Mouse (Mus musculus): ENCODE results near the gene Acer3. TPM values are rescaled to one million over a fixed set of nuclear protein-coding genes. Genes with fewer than 3 reads are reported as not detected.

The Acer3 gene
- 17.9 and 18.9 TPM in 2 replicates for polyA plus RNA-seq (2014; fragmentation: Nextera tagmentation; extraction: Ambion mirVana)

DNA sequence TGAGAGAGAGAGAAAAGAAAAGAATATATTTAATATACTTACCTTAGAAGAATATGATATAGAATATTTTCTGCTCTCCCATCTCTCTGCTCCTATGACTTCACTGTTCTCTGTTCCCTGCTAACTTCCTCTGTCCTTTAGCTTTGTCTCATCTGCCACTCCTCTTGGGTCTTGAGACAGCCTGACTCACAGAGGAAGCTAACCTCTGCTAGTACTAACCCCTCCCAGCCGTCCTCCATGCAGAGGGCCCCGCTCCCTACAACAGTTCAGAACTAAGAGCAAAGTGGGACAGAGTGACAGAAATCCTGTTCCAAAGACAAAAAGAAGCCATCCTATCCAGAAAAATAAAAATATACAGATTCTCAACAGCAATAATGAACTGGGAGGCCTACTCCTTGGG lies at the start of gene Acer3:
TSS of gene Acer3 (minus strand) at position 126 of the 400 bp plus-strand sequence.
- Histone ChIP-seq H3K9me3 (ENCODE audit: control insufficient read depth, low read length) (no peaks in the 10 kb centered on the region), H3K9ac (replicated peaks; ENCODE audit: low read length) (no peak within 1 kb of the TSS), H3K27me3 (ENCODE audit: control insufficient read depth, insufficient read depth, low read length) (no peaks in the 10 kb centered on the region), H3K4me3 (replicated peaks; ENCODE audit: low read depth, low read length) (no peak within 1 kb of the TSS), H3K27ac (replicated peaks; ENCODE audit: low read depth, low read length) (no peak within 1 kb of the TSS), H3K36me3 (ENCODE audit: control insufficient read depth, insufficient read depth, low read length) (no peaks in the 10 kb centered on the region), H3K4me2 (ENCODE audit: low read length) (no peak within 1 kb of the TSS), H3K4me1 (ENCODE audit: control insufficient read depth, insufficient read depth, low read length) (peaks cover 7% of the 10 kb centered on the region; the same call in 1 of the 2 replicates)
- WGBS: 91% methylated on average over 2 of the region's 2 CpGs
- ATAC-seq (ENCODE audit: low FRiP score, low TSS enrichment): no peak
- DNase-seq: no peak

DNA sequence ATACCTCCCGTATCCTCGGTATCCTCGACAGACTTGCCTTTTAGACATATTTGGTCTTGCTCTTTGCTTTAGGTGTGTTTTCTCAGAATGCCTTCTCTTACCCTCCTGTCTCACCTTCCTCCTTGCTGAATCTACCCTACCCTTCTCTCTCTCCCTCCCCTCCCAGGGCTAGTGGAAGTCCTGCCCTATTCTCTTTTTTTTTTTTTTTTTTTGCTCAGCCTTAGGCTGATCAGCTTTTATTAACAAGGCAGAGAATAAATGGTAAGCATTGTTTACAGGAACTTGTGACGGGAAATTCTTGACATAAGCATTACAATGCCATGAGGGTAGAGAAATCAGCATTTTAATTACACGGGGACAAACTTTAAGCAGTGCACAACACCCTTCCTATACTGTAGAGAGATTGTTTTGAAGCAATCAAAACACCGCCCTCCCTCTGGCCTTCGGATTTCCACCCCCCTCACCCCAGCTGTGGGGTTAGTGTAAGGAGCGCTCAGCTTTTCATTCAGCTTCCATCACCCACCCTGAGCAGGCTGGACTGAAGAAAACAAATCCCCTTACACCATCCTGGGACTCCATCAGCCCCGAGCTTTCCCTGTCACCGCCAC lies 48.9 kb upstream of the Acer3 start:
- Histone ChIP-seq H3K4me2 (ENCODE audit: low read length) (no peak overlapping the region), H3K9ac (replicated peaks; ENCODE audit: low read length) (no peak overlapping the region), H3K4me1 (ENCODE audit: control insufficient read depth, insufficient read depth, low read length) (0 out of 2 replicates have a peak, but pooled peaks cover 3% of the 10 kb centered on the region), H3K4me3 (replicated peaks; ENCODE audit: low read depth, low read length) (no peak overlapping the region), H3K27ac (replicated peaks; ENCODE audit: low read depth, low read length) (no peak overlapping the region), H3K9me3 (ENCODE audit: control insufficient read depth, low read length) (no peaks in the 10 kb centered on the region), H3K27me3 (ENCODE audit: control insufficient read depth, insufficient read depth, low read length) (no peaks in the 10 kb centered on the region), H3K36me3 (ENCODE audit: control insufficient read depth, insufficient read depth, low read length) (no peaks in the 10 kb centered on the region)
- 43% methylated on average over 10 of the region's 10 CpGs for WGBS
- ATAC-seq (ENCODE audit: low FRiP score, low TSS enrichment): no peak
- DNase-seq: no peak

DNA sequence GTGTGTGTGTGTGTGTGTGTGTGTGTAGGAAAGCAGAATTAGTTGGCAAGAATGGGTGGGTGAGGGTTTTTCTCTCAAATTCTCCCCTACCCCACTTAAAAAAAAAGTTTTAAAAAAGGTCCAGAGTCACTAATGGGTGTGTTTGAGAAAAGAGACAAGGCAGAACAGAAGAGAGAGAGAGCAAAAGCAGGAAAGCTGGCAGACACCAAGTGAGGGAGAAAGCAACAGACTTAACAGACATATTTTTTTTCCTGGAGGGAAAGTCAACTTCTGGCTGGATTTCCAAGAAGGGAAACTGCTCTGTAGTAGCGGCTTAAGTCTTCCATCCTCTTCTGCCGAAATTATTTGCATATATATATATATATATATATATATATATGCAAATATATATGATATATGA lies 40.7 kb upstream of the Acer3 start:
- Histone ChIP-seq H3K4me1 (ENCODE audit: control insufficient read depth, insufficient read depth, low read length) (peaks cover 20% of the 10 kb centered on the region), H3K27ac (replicated peaks; ENCODE audit: low read depth, low read length) (no peak overlapping the region), H3K27me3 (ENCODE audit: control insufficient read depth, insufficient read depth, low read length) (no peaks in the 10 kb centered on the region), H3K4me2 (ENCODE audit: low read length) (peak overlapping the region; percentile 96), H3K9ac (replicated peaks; ENCODE audit: low read length) (peak overlapping the region; percentile 75; the same call in 1 of the 2 replicates), H3K36me3 (ENCODE audit: control insufficient read depth, insufficient read depth, low read length) (no peaks in the 10 kb centered on the region), H3K9me3 (ENCODE audit: control insufficient read depth, low read length) (no peaks in the 10 kb centered on the region), H3K4me3 (replicated peaks; ENCODE audit: low read depth, low read length) (peak overlapping the region; percentile 80)
- no peak for DNase-seq
- ATAC-seq (ENCODE audit: low FRiP score, low TSS enrichment): no peak
- WGBS: 36% methylated on average over 2 of the region's 2 CpGs

DNA sequence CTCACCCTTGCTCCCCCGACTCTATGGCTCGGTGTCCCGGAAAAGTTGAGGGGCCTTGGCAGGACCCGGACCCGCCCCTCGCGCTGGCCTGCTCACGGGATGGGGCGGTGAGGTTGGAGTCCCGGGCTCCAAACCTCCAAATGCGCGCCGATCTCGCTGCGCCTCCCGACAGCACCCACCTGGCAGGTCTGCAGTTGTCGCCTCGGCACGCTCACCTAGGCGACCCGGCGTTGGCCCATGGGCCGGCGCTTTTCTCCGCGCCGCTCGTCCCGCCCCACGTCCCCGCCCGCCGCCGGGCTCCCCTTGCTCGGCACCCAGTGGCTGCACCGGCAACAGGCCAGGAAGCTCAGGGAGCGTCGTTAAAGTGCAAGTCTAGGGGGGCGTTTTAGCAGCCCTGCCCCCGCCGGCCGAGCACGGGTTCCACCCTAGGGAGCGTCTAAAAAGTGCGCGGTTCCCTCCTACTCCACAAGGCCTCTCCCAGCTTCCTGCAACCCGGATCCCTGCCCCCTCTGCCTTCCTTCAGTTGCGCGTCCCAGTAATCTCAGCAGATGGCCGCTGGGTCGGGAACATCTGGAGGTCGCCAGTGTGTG lies 40.1 kb upstream of the Acer3 start, which contains the start of gene Tsku:
TSS of gene Tsku (minus strand) at position 266 of the 590 bp plus-strand sequence.
- H3K27me3 ChIP-seq (ENCODE audit: control insufficient read depth, insufficient read depth, low read length): no peaks in the 10 kb centered on the region
- H3K9me3 ChIP-seq (ENCODE audit: control insufficient read depth, low read length): no peaks in the 10 kb centered on the region
- peak within 1 kb of the TSS; percentile 80 for H3K4me3 ChIP-seq (replicated peaks; ENCODE audit: low read depth, low read length)
- H3K36me3 ChIP-seq (ENCODE audit: control insufficient read depth, insufficient read depth, low read length): no peaks in the 10 kb centered on the region
- peak within 1 kb of the TSS; percentile 75 for H3K9ac ChIP-seq (replicated peaks; ENCODE audit: low read length)
- H3K4me2 ChIP-seq (ENCODE audit: low read length): peak within 1 kb of the TSS; percentile 96
- WGBS: under 1% methylated on average over 52 of the region's 52 CpGs
- DNase-seq: peak; percentile 97
- H3K4me1 ChIP-seq (ENCODE audit: control insufficient read depth, insufficient read depth, low read length): peaks cover 25% of the 10 kb centered on the region
- peak; percentile 92 for ATAC-seq (ENCODE audit: low FRiP score, low TSS enrichment)
- H3K27ac ChIP-seq (replicated peaks; ENCODE audit: low read depth, low read length): peak within 1 kb of the TSS; percentile 74

DNA sequence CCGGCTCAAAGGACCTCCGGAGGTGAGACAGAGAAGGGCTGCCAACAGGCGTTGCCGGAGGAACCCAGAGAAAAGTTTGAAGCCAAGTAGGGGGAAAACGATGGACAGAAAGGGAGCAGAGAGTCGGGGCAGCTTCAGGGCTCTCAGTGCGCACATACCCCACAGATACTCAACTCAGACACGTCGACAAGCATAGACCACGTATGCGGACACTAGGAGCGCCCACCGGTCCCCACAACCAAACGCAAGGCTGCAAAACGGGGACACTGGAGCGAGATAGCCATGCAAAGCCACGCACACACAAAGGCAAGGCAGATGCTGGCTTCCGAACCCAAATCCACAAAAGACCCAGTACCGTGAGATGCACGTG lies 39.6 kb upstream of the Acer3 start:
- Histone ChIP-seq H3K4me3 (replicated peaks; ENCODE audit: low read depth, low read length) (peak overlapping the region; percentile 80), H3K9ac (replicated peaks; ENCODE audit: low read length) (peak overlapping the region; percentile 75), H3K36me3 (ENCODE audit: control insufficient read depth, insufficient read depth, low read length) (no peaks in the 10 kb centered on the region), H3K4me1 (ENCODE audit: control insufficient read depth, insufficient read depth, low read length) (peaks cover 28% of the 10 kb centered on the region), H3K4me2 (ENCODE audit: low read length) (peak overlapping the region; percentile 96), H3K27me3 (ENCODE audit: control insufficient read depth, insufficient read depth, low read length) (no peaks in the 10 kb centered on the region), H3K27ac (replicated peaks; ENCODE audit: low read depth, low read length) (peak overlapping the region; percentile 74), H3K9me3 (ENCODE audit: control insufficient read depth, low read length) (no peaks in the 10 kb centered on the region)
- under 1% methylated on average over 20 of the region's 20 CpGs for WGBS
- peak; percentile 12 for ATAC-seq (ENCODE audit: low FRiP score, low TSS enrichment)
- DNase-seq: no peak

DNA sequence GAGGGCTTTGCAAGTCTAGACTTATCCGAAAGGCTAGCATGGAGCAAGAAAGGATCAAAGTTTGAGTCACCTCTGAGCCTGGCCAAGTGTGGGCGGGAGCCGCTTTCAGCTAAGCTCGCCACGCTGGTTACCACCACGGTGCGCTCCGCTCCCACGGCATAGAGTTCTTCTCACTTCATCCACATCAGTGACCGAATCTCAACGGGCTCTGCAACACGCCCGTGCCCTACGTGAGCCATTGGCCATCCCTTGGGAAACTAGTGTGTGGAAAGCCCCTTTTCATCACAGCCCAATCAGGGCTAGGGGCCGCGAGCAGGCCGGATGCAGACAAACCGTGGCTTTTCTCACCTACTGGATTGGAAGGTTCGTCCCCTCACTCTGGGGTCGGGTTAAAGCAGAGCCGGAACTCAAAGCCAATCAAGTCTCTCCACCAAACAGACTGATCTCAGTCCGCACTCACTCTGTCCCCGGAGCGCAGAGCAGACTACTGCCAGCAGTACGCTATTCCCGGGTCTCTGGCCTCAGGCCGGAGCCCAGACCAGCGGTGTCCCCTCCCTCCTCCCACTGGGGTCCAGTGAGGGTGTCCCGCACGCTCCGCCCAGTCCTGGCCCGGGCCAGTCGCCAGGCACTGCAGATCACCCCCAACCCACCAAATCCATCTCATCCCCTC lies 39.1 kb upstream of the Acer3 start:
- Histone ChIP-seq H3K36me3 (ENCODE audit: control insufficient read depth, insufficient read depth, low read length) (no peaks in the 10 kb centered on the region), H3K27ac (replicated peaks; ENCODE audit: low read depth, low read length) (peak overlapping the region; percentile 74), H3K27me3 (ENCODE audit: control insufficient read depth, insufficient read depth, low read length) (no peaks in the 10 kb centered on the region), H3K4me1 (ENCODE audit: control insufficient read depth, insufficient read depth, low read length) (peaks cover 30% of the 10 kb centered on the region), H3K9ac (replicated peaks; ENCODE audit: low read length) (peak overlapping the region; percentile 75), H3K4me2 (ENCODE audit: low read length) (peak overlapping the region; percentile 96), H3K4me3 (replicated peaks; ENCODE audit: low read depth, low read length) (peak overlapping the region; percentile 80), H3K9me3 (ENCODE audit: control insufficient read depth, low read length) (no peaks in the 10 kb centered on the region)
- DNase-seq (peak; percentile 71), ATAC-seq (ENCODE audit: low FRiP score, low TSS enrichment) (peak; percentile 70)
- under 1% methylated on average over 33 of the region's 33 CpGs for WGBS

DNA sequence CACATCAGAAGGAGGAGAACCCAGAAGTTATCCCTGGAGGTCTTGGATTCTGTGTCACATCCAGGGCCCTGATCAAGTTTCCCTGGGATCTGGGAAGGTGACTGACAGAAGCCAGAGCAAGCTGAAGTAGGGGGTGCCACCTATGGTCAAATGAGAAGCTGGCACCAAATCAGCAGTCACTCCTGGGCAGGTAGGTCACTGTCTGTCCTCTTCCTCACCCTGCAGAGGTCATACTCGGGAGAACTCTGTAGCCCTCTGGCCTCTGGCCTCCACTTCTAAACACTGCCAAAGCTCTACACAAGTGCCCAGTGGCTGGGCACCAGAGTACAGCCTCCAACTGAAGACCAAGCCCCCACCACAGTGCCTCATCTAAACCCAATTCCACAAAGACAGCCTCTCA lies 37.0 kb upstream of the Acer3 start:
- no peak overlapping the region for H3K27ac ChIP-seq (replicated peaks; ENCODE audit: low read depth, low read length)

DNA sequence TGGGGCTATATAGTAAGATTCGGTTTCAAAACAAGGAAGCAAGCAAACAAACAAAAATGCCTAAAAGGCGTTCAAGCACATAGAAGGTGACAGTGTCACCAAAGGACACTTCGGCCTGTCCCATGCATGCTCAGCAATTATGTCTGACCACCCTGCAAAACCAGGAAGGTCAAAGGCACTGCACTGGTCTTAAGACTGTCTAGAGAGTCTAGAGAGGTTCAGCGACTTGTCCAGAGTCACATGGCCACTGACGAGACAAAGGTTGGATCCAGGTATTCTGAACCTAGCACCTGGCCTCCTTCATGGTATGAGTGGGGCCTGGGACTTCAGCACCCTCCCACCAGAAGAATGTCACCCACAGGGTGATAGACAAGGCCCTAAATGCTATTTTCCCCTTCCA lies 36.3 kb upstream of the Acer3 start:
- Histone ChIP-seq H3K9ac (replicated peaks; ENCODE audit: low read length) (no peak overlapping the region), H3K4me2 (ENCODE audit: low read length) (no peak overlapping the region), H3K27me3 (ENCODE audit: control insufficient read depth, insufficient read depth, low read length) (no peaks in the 10 kb centered on the region), H3K4me1 (ENCODE audit: control insufficient read depth, insufficient read depth, low read length) (peaks cover 41% of the 10 kb centered on the region), H3K4me3 (replicated peaks; ENCODE audit: low read depth, low read length) (no peak overlapping the region), H3K9me3 (ENCODE audit: control insufficient read depth, low read length) (no peaks in the 10 kb centered on the region), H3K36me3 (ENCODE audit: control insufficient read depth, insufficient read depth, low read length) (peaks cover 6% of the 10 kb centered on the region), H3K27ac (replicated peaks; ENCODE audit: low read depth, low read length) (no peak overlapping the region)
- 89% methylated on average over 5 of the region's 5 CpGs for WGBS
- no peak for ATAC-seq (ENCODE audit: low FRiP score, low TSS enrichment)
- DNase-seq: no peak

More for the DNA sequence above, 37.0 kb upstream of the Acer3 start:
- no peaks in the 10 kb centered on the region for H3K9me3 ChIP-seq (ENCODE audit: control insufficient read depth, low read length)
- no peak overlapping the region for H3K4me3 ChIP-seq (replicated peaks; ENCODE audit: low read depth, low read length)
- no peak overlapping the region for H3K4me2 ChIP-seq (ENCODE audit: low read length)
- H3K27me3 ChIP-seq (ENCODE audit: control insufficient read depth, insufficient read depth, low read length): no peaks in the 10 kb centered on the region
- ATAC-seq (ENCODE audit: low FRiP score, low TSS enrichment) (no peak), DNase-seq (no peak)
- no peaks in the 10 kb centered on the region for H3K36me3 ChIP-seq (ENCODE audit: control insufficient read depth, insufficient read depth, low read length)
- H3K9ac ChIP-seq (replicated peaks; ENCODE audit: low read length): no peak overlapping the region
- WGBS: 81% methylated on average over 1 of the region's 1 CpGs
- H3K4me1 ChIP-seq (ENCODE audit: control insufficient read depth, insufficient read depth, low read length): peaks cover 41% of the 10 kb centered on the region

Data from midbrain, embryonic 14.5 days (tissue).